Mouse (Mus musculus) T-helper 17 cell (primary cell): Measurements from ENCODE around the gene Cldnd2.

Experiments used
- in situ Hi-C, 2 experiments: fragments of 300-600 bp; cut with MboI, MseI; formaldehyde crosslinking; loops; 1 replicate in 1 of 2; 2 replicates in 1 of 2; pipeline ENCODE4 v1.15.1; 2025; ENCODE audit warnings: high pct_unique_total_duplicates in 2 of 2

Cldnd2 gene

GRCm38 (mm10) chr7:43489631-43490125, 49.1 kb downstream of the Cldnd2 start, which contains the start of gene Iglon5:
Gene Iglon5, minus strand, starts transcription at chr7:43490075.
- in situ Hi-C loops = no loop called here

GRCm38 (mm10) chr7:43490182-43490584, 49.6 kb downstream of the Cldnd2 start:
- in situ Hi-C loops = no loop called here

- in situ Hi-C loops = no loop called here
Observed at GRCm38 (mm10) chr7:43490861-43491260, 50.3 kb downstream of the Cldnd2 start.
